Mouse (Mus musculus) liver, embryonic 14.5 days (tissue): ENCODE measurements around the gene Dner. TPM values are rescaled to one million over a fixed set of nuclear protein-coding genes. Genes with fewer than 3 reads are reported as not detected.

ENCODE experiments used
- ATAC-seq: fragments of 200-750 bp; cut with Nextera tagmentation; 2 replicates; pipeline ENCODE4 v1.8.0; 2017; ENCODE audit warnings: moderate number of reproducible peaks, mild to moderate bottlenecking, moderate library complexity; ENCODE audit not compliant: insufficient read depth
- DNase-seq, 3 experiments: peaks; one replicate each; pipeline ENCODE4 v3.0.0-alpha.2; 2012 to 2013; ENCODE audit warnings: low read depth in 3 of 3, low spot score in 3 of 3
- H3K27ac ChIP-seq: fragments of 300-500 bp; sonication (generic); 2 replicates; pipeline ENCODE4 v1.5.1; 2014; ENCODE audit warnings: moderate library complexity, mild to moderate bottlenecking, control low read depth, inconsistent platforms
- H3K27me3 ChIP-seq: fragments of 300-500 bp; sonication (generic); 2 replicates; pipeline ENCODE4 v1.6.1; 2014; ENCODE audit warnings: mild to moderate bottlenecking, low read length, moderate library complexity; ENCODE audit not compliant: control insufficient read depth, insufficient read depth
- H3K36me3 ChIP-seq: fragments of 300-500 bp; sonication (generic); replicated peaks from 2 replicates; pipeline ENCODE4 v1.6.1; 2014; ENCODE audit warnings: low read depth; ENCODE audit not compliant: control insufficient read depth, insufficient read depth
- H3K4me1 ChIP-seq, 2 experiments: fragments of 200-500 bp in 1 of 2; fragments of 300-500 bp in 1 of 2; sonication (generic) in 1 of 2; replicated peaks; 2 replicates each; pipeline ENCODE4 v1.6.1; 2012 to 2014; ENCODE audit warnings: antibody characterized with exemption in 1 of 2, inconsistent platforms in 1 of 2, low read length in 1 of 2; ENCODE audit not compliant: control insufficient read depth in 2 of 2, insufficient read depth in 2 of 2
- H3K4me2 ChIP-seq: fragments of 300-500 bp; sonication (generic); 2 replicates; pipeline ENCODE4 v1.6.1; 2014; ENCODE audit warnings: low read depth, mild to moderate bottlenecking, control low read depth, moderate library complexity
- H3K4me3 ChIP-seq, 2 experiments: fragments of 200-500 bp in 1 of 2; fragments of 300-500 bp in 1 of 2; sonication (generic) in 1 of 2; 2 replicates each; pipeline ENCODE4 v1.5.1; 2012 to 2014; ENCODE audit warnings: low read depth in 2 of 2, low read length in 2 of 2, mild to moderate bottlenecking in 2 of 2, control low read depth in 1 of 2, inconsistent platforms in 1 of 2, moderate library complexity in 1 of 2; ENCODE audit not compliant: insufficient read depth in 1 of 2
- H3K9ac ChIP-seq: fragments of 300-500 bp; sonication (generic); replicated peaks from 2 replicates; pipeline ENCODE4 v1.6.1; 2014; ENCODE audit warnings: mild to moderate bottlenecking, control low read depth, moderate library complexity
- H3K9me3 ChIP-seq: fragments of 300-500 bp; sonication (generic); 2 replicates; pipeline ENCODE4 v1.6.1; 2016; ENCODE audit warnings: low read length, mixed read lengths; ENCODE audit not compliant: control insufficient read depth
- CTCF ChIP-seq: IDR thresholded peaks from 2 replicates; pipeline ENCODE4 v1.5.1; 2016; ENCODE audit warnings: antibody characterized with exemption, low read depth, control low read depth
- EP300 ChIP-seq: IDR thresholded peaks from 2 replicates; pipeline ENCODE4 v1.6.1; 2016; ENCODE audit warnings: antibody characterized with exemption, low read depth
- WGBS: fragments of 180-500 bp; shearing (Covaris S2); extraction: QIAGEN DNeasy Blood & Tissue Kit; methylation state at CpG from one replicate; pipeline ENCODE4 v1.1.7; 2014; ENCODE audit not compliant: insufficient replicate concordance; 5-methylcytosine and 5-hydroxymethylcytosine counted together
- polyA plus RNA-seq, 2 experiments: library from polyadenylated mRNA; depleted of rRNA in 1 of 2; stranded (reverse) in 1 of 2; unstranded in 1 of 2; fragments of >200 nt; fragmentation: Nextera tagmentation in 1 of 2; extraction: Ambion mirVana in 1 of 2; gene quantifications; 2 replicates each; pipeline versions ENCODE4 v1.2.1 to v1.2.3; 2012 to 2014

The Dner gene
- polyA plus RNA-seq, 2 experiments = 0.02 TPM; not detected in 1

DNA sequence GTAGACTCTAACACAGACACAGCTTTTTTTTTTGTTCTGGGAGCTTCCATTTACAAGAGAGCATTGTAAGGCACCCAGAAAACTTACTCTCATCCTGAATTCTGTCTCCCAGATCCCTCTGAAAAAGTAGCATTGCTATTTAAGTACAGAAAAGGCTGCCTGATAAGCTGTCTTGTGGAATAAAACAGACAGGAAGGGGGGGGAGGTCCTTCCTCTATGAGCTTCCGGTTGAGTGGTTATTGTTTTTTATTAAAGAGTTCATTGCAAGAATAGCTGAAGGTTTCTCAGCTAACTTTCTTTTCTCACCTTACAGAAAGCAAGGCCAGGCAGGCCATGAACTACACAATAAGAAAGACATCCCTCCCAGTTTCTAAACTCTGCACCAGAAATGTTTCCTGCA, 77.9 kb downstream of the Dner start:
- Histone ChIP-seq H3K27ac (no peak overlapping the region), H3K9ac (no peak overlapping the region), H3K4me3 (no peak overlapping the region), H3K9me3 (no peaks in the 10 kb centered on the region), H3K4me1 (no peaks in the 10 kb centered on the region), H3K36me3 (no peaks in the 10 kb centered on the region), H3K27me3 (no peaks in the 10 kb centered on the region), H3K4me2 (no peak overlapping the region)
- TF ChIP-seq CTCF (no peak), EP300 (no peak)
- ATAC-seq = no peak
- 29% methylated on average over 1 of the region's 1 CpGs for whole genome bisulfite sequencing
- no peak for DNase-seq

DNA sequence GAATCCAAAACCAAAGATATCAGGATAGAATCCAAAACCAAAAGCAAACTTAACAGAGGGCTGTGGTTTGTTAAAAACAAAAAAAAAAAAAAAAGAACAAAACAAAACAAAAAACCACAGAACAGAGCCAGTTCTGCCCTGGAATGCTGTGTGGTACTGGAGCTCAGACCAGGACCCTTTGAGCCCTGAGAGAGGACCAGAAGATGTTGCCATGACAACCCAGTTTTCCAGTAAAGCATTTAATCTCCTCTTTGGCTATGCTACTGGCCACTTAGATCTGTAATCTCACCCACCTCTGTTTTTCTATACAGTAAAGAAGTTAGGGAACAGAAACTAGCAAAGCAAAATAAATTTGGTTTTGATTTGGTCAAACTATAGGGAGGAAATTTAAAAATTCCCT, 79.9 kb downstream of the Dner start:
- no peak overlapping the region for H3K9ac ChIP-seq
- no peak for DNase-seq
- H3K4me3 ChIP-seq = no peak overlapping the region
- H3K36me3 ChIP-seq = no peaks in the 10 kb centered on the region
- no peaks in the 10 kb centered on the region for H3K9me3 ChIP-seq
- H3K27me3 ChIP-seq = no peaks in the 10 kb centered on the region
- H3K4me1 ChIP-seq = no peaks in the 10 kb centered on the region
- H3K27ac ChIP-seq = no peak overlapping the region
- ATAC-seq = no peak
- TF ChIP-seq EP300 (no peak), CTCF (no peak)
- no peak overlapping the region for H3K4me2 ChIP-seq

DNA sequence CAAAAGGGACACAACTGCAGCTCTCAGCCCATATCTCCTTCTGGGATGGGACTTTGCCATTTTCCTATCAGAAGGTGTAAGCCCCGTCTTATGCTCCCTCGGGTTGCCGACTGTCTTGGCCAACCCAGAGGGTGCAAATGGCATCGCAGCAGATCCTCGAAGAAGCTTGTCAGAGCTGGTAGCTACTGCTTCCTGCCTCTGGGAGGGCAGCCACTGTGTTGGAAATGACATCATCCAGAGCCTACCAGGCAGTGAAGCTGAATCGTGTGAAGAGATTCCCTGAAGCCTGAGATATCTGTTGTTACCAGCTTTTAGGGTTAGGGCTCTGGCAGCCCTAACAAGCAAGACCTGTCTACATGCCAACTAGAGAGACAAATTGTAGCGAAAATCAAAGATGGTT, 81.4 kb downstream of the Dner start:
- no peak overlapping the region for H3K27ac ChIP-seq
- H3K4me2 ChIP-seq = no peak overlapping the region
- 35% methylated on average over 7 of the region's 7 CpGs for WGBS
- H3K27me3 ChIP-seq = no peaks in the 10 kb centered on the region
- DNase-seq (no peak), ATAC-seq (no peak)
- TF ChIP-seq EP300 = no peak
- TF ChIP-seq CTCF = no peak
- no peaks in the 10 kb centered on the region for H3K36me3 ChIP-seq
- no peaks in the 10 kb centered on the region for H3K4me1 ChIP-seq
- no peaks in the 10 kb centered on the region for H3K9me3 ChIP-seq
- no peak overlapping the region for H3K9ac ChIP-seq
- no peak overlapping the region for H3K4me3 ChIP-seq

DNA sequence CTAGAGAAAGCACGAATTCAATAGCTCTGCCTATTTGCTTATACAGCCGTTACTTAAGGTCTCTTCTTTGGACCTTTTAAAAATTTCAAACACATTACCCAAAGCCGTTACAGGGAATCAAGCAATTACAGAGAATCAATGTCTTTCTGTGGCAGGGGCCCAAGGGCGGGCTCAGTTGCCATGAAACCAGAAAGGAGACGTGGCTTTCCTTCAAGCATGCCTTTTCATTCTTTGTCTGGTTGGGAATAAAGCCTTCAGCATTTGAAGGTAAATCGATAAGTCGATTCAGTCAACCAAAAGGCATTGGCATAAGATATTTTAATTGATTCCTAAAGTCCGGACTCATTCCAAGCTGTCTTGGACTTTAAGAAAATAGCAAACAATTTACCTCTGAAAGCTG, 82.9 kb downstream of the Dner start:
- no peak overlapping the region for H3K4me3 ChIP-seq
- no peaks in the 10 kb centered on the region for H3K36me3 ChIP-seq
- H3K4me1 ChIP-seq = no peaks in the 10 kb centered on the region
- ATAC-seq (no peak), DNase-seq (no peak)
- no peaks in the 10 kb centered on the region for H3K9me3 ChIP-seq
- H3K27me3 ChIP-seq = no peaks in the 10 kb centered on the region
- no peak overlapping the region for H3K4me2 ChIP-seq
- H3K27ac ChIP-seq = no peak overlapping the region
- TF ChIP-seq EP300 (no peak), CTCF (no peak)
- H3K9ac ChIP-seq = no peak overlapping the region
- 63% methylated on average over 8 of the region's 8 CpGs for WGBS

DNA sequence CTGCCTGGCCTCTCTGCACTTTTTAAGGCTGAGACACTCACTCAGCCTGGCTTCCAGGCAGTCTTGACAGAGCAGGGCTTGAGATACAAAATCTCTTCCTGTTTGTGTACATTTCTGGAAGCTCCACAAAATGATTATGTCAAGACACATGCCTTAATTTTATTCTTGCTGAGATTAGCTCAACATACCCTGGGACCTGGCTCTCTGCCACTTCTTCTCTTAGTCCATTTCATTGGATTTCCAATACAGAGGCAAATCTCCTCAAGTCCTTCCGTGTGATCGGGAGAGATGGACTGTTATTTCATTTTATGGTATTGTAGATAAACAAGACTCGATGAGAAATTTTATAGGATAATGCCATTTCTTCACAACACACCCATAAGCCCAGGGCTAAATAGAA, 84.7 kb downstream of the Dner start:
- no peak for TF ChIP-seq EP300
- H3K9ac ChIP-seq = no peak overlapping the region
- WGBS = 63% methylated on average over 3 of the region's 3 CpGs
- H3K27me3 ChIP-seq = no peaks in the 10 kb centered on the region
- ATAC-seq (no peak), DNase-seq (no peak)
- H3K4me3 ChIP-seq = no peak overlapping the region
- no peaks in the 10 kb centered on the region for H3K4me1 ChIP-seq
- H3K27ac ChIP-seq = no peak overlapping the region
- H3K36me3 ChIP-seq = no peaks in the 10 kb centered on the region
- H3K9me3 ChIP-seq = no peaks in the 10 kb centered on the region
- H3K4me2 ChIP-seq = no peak overlapping the region

DNA sequence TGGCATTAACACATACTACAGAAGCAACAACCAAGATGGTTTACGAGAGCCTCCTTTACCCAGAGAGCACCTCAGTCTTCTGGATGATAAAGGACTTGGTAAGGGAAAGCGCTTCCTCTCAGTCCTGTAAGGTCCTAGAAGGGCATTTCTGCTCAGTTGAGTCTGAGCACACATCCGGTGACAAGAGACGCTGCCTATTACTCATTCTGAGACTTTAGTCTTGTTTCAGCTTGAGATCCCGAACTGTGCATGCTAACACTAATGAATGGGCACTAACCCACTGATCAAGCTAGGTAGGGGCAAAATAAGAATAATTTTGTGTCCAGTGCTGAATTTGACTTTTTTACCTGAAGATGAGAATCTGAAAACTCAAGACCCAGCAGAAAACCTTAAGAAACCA, 97.0 kb downstream of the Dner start:
- H3K4me1 ChIP-seq = no peaks in the 10 kb centered on the region
- no peaks in the 10 kb centered on the region for H3K27me3 ChIP-seq
- no peak for ATAC-seq
- no peak overlapping the region for H3K4me2 ChIP-seq
- H3K36me3 ChIP-seq = no peaks in the 10 kb centered on the region
- no peak overlapping the region for H3K9ac ChIP-seq
- 67% methylated on average over 5 of the region's 5 CpGs for WGBS
- H3K9me3 ChIP-seq = no peaks in the 10 kb centered on the region
- no peak overlapping the region for H3K4me3 ChIP-seq
- no peak for TF ChIP-seq CTCF
- TF ChIP-seq EP300 = no peak
- DNase-seq = no peak
- H3K27ac ChIP-seq = no peak overlapping the region
